Mouse (Mus musculus): Measurements from ENCODE around the gene Zbtb45. TPM values are rescaled to one million over a fixed set of nuclear protein-coding genes. Genes with fewer than 3 reads are reported as not detected.

Gene Zbtb45
- total and polyA plus RNA-seq, 3 experiments = 16.8 to 36.3 TPM; not detected in 1

- no peak overlapping the region for H3K9ac ChIP-seq (ENCODE audit: control insufficient read depth, low read depth, low read length, poor library complexity, severe bottlenecking)
Measured at GRCm38 (mm10) chr7:13013671-13014070, 3.8 kb upstream of the Zbtb45 start.

GRCm38 (mm10) chr7:13009143-13010004 lies 460 bp downstream of the Zbtb45 start:
- H3K36me3 ChIP-seq (ENCODE audit: control insufficient read depth in 1 of 2, insufficient read depth in 2 of 2, low read length in 2 of 2) = no peaks in the 10 kb centered on the region; a peak in 1 of 4 replicates
- H3K27ac ChIP-seq (ENCODE audit: control insufficient read depth, low read depth, low read length) = peak overlapping the region; percentile 93
- H3K9ac ChIP-seq (ENCODE audit: control insufficient read depth, low read depth, low read length, poor library complexity, severe bottlenecking) = peak overlapping the region; percentile 92
- DNase-seq (ENCODE audit: low read depth, low spot score) = peak; percentile 99
- H3K79me2 ChIP-seq (ENCODE audit: control insufficient read depth, insufficient read depth, low read length, poor library complexity) = peaks cover 20% of the 10 kb centered on the region
- peaks cover 0 to 14% of the 10 kb centered on the region in 2 experiments; a peak in 3 of 4 replicates for H3K4me1 ChIP-seq (ENCODE audit: control insufficient read depth in 1 of 2, insufficient read depth in 2 of 2, low read length in 2 of 2)
- H3K4me3 ChIP-seq (ENCODE audit: control insufficient read depth in 1 of 2, insufficient read depth in 1 of 2, low read depth in 2 of 2, low read length in 2 of 2) = peak overlapping the region; percentile 65 to 88
- no peaks in the 10 kb centered on the region for H3K27me3 ChIP-seq (ENCODE audit: control insufficient read depth in 1 of 2, insufficient read depth in 2 of 2, low read length in 2 of 2)
- no peaks in the 10 kb centered on the region for H3K9me3 ChIP-seq (replicated peaks; ENCODE audit: insufficient read depth, low read length)
- TF ChIP-seq CTCF (IDR thresholded peaks at IDR 0.05 in 2 of 3, conservative IDR thresholded peaks at IDR 0.05 in 1 of 3; ENCODE audit: control insufficient read depth in 1 of 3, insufficient read depth in 1 of 3, low read depth in 2 of 3, low read length in 3 of 3, poor library complexity in 1 of 3, severe bottlenecking in 1 of 3) = peak; percentile 64 to 91 (median 82)
- peak; percentile 88 for TF ChIP-seq TBP (IDR thresholded peaks at IDR 0.05; ENCODE audit: low read depth, low read length)
- 0 out of 2 replicates have a peak, but pooled peaks have one; percentile 70 for TF ChIP-seq CHD1 (IDR thresholded peaks at IDR 0.05; ENCODE audit: low read depth, low read length)
- peak; percentile 54; the same call in 1 of the 2 replicates for TF ChIP-seq NELFE (IDR thresholded peaks at IDR 0.05; ENCODE audit: low read depth, low read length)
- no peak for TF ChIP-seq TAL1 (IDR thresholded peaks at IDR 0.05; ENCODE audit: low read length)
- peak; percentile 88; the same call in 1 of the 2 replicates for TF ChIP-seq E2F4 (IDR thresholded peaks at IDR 0.05; ENCODE audit: borderline replicate concordance, low read depth, low read length)
- TF ChIP-seq GABPA (IDR thresholded peaks at IDR 0.05; ENCODE audit: low read depth, low read length) = no peak
- TF ChIP-seq RAD21 (IDR thresholded peaks at IDR 0.05; ENCODE audit: low read depth, low read length) = peak; percentile 55
- TF ChIP-seq SMC3 (IDR thresholded peaks at IDR 0.05; ENCODE audit: low read depth, low read length) = peak; percentile 74
- TF ChIP-seq POLR2A (IDR thresholded peaks at IDR 0.05; ENCODE audit: control insufficient read depth in 1 of 2, insufficient read depth in 1 of 2, low read depth in 1 of 2, low read length in 2 of 2, poor library complexity in 1 of 2) = peak; percentile 43 to 47; a peak in 2 of 4 replicates
- peak in 1 of 2 experiments; percentile 13; a peak in 2 of 4 replicates for TF ChIP-seq EP300 (IDR thresholded peaks at IDR 0.05; ENCODE audit: low read depth in 1 of 2, low read length in 2 of 2)
- no peak for TF ChIP-seq ZKSCAN1 (IDR thresholded peaks at IDR 0.05; ENCODE audit: low read depth, low read length)
- peak; percentile 42; the same call in 1 of the 2 replicates for TF ChIP-seq NRF1 (IDR thresholded peaks at IDR 0.05; ENCODE audit: insufficient read depth, low read depth, low read length, poor library complexity, severe bottlenecking)
- peak; percentile 81 for TF ChIP-seq MAZ (IDR thresholded peaks at IDR 0.05; ENCODE audit: low read depth, low read length)
- TF ChIP-seq TCF12 (IDR thresholded peaks at IDR 0.05; ENCODE audit: low read depth, low read length) = peak; percentile 65
- TF ChIP-seq ETS1 (IDR thresholded peaks at IDR 0.05; ENCODE audit: low read depth, low read length) = 0 out of 2 replicates have a peak, but pooled peaks have one; percentile 16
- TF ChIP-seq POLR2AphosphoS5 (IDR thresholded peaks at IDR 0.05; ENCODE audit: borderline replicate concordance, low read depth, low read length) = no peak
- TF ChIP-seq USF1 (IDR thresholded peaks at IDR 0.05; ENCODE audit: low read depth, low read length) = peak; percentile 61
- TF ChIP-seq ZC3H11A (IDR thresholded peaks at IDR 0.05; ENCODE audit: low read depth, low read length) = peak; percentile 24; the same call in 1 of the 2 replicates
- no peak for TF ChIP-seq JUND (IDR thresholded peaks at IDR 0.05; ENCODE audit: low read depth, low read length)
- TF ChIP-seq HCFC1 (IDR thresholded peaks at IDR 0.05; ENCODE audit: low read depth, low read length) = peak; percentile 92
- peak; percentile 80 for TF ChIP-seq MYC (IDR thresholded peaks at IDR 0.05; ENCODE audit: low read depth, low read length)
- no peak for TF ChIP-seq ZNF384 (IDR thresholded peaks at IDR 0.05; ENCODE audit: low read depth, low read length)
- no peak for TF ChIP-seq GATA1 (IDR thresholded peaks at IDR 0.05; ENCODE audit: low read depth, low read length)
- no peak for TF ChIP-seq UBTF (IDR thresholded peaks at IDR 0.05; ENCODE audit: borderline replicate concordance, insufficient read depth, low read depth, low read length)
- peak; percentile 84 for TF ChIP-seq SIN3A (IDR thresholded peaks at IDR 0.05; ENCODE audit: low read length)
- TF ChIP-seq MAFK (IDR thresholded peaks at IDR 0.05; ENCODE audit: borderline replicate concordance, low read depth, low read length) = no peak
- TF ChIP-seq MAX (IDR thresholded peaks at IDR 0.05; ENCODE audit: low read length) = peak; percentile 70

More at GRCm38 (mm10) chr7:13013671-13014070, 3.8 kb upstream of the Zbtb45 start:
- no peaks in the 10 kb centered on the region for H3K9me3 ChIP-seq (replicated peaks; ENCODE audit: insufficient read depth, low read length)
- no peak overlapping the region for H3K27ac ChIP-seq (ENCODE audit: control insufficient read depth, low read depth, low read length)
- H3K79me2 ChIP-seq (ENCODE audit: control insufficient read depth, insufficient read depth, low read length, poor library complexity) = peaks cover 9% of the 10 kb centered on the region
- H3K27me3 ChIP-seq (ENCODE audit: control insufficient read depth in 1 of 2, insufficient read depth in 2 of 2, low read length in 2 of 2) = peaks cover 5 to 9% of the 10 kb centered on the region in 2 experiments
- DNase-seq (ENCODE audit: low read depth, low spot score) = no peak
- H3K4me3 ChIP-seq (ENCODE audit: control insufficient read depth in 1 of 2, insufficient read depth in 1 of 2, low read depth in 2 of 2, low read length in 2 of 2) = no peak overlapping the region
- H3K36me3 ChIP-seq (ENCODE audit: control insufficient read depth in 1 of 2, insufficient read depth in 2 of 2, low read length in 2 of 2) = no peaks in the 10 kb centered on the region; a peak in 1 of 4 replicates
- no peak for TF ChIP-seq ELF1 (IDR thresholded peaks at IDR 0.05; ENCODE audit: low read depth, low read length)
- no peak for TF ChIP-seq ZMIZ1 (IDR thresholded peaks at IDR 0.05; ENCODE audit: low read depth, low read length)
- no peak for TF ChIP-seq EP300 (IDR thresholded peaks at IDR 0.05; ENCODE audit: low read depth in 1 of 2, low read length in 2 of 2)
- H3K4me1 ChIP-seq (ENCODE audit: control insufficient read depth in 1 of 2, insufficient read depth in 2 of 2, low read length in 2 of 2) = peaks cover 0 to 11% of the 10 kb centered on the region in 2 experiments; a peak in 3 of 4 replicates
